Mouse (Mus musculus): Measurements from ENCODE around the gene Pnlip.

Gene Pnlip

GRCm38 (mm10) chr19:58652198-58652597 lies at the start of gene Pnlip:
Gene Pnlip, plus strand, starts transcription at chr19:58652498.
- no peak for DNase-seq

DNA sequence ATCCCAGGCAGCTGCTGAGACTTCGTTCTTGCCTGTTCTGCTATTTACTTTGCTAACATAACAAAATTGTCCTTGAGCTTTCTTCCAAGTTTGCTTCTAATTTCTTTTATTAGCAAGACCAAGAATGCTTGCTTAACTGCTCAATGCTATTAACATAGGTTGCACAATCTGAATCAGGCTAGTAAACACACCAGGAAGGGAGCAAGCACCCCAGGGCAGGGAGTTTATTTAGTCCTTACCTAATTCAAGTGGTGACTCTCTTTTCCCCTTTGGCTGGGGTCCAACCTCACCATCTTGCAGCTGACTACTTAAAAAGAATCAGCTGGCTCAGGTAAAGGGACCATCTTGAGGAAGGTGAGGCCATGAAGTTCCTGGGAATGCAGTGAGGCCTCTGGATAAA lies 42.6 kb upstream of the Pnlip start:
- no peak for DNase-seq

GRCm38 (mm10) chr19:58612745-58613144 lies 39.6 kb upstream of the Pnlip start:
- DNase-seq: no peak

- DNase-seq: no peak
Observed at GRCm38 (mm10) chr19:58616606-58617005, 35.7 kb upstream of the Pnlip start.

DNA sequence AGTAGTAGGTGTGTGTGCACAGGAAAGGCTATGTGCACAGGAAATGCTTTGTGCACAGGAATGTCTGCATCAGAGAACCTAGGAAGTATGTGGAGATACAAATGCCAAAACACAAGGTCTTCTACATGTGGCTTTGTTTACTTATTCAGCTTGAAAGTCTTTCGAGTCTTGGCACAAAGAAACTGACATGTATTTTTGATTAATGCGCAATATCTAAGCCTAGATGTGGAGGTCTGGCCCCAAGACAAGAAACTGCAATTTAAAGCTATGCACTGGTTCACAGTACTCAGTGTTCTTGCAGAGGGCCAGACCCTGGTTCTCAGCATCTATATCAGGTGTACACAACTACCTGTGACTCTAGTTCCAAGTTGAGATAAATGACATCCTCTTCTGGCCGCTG lies 31.6 kb upstream of the Pnlip start:
- no peak for DNase-seq

DNA sequence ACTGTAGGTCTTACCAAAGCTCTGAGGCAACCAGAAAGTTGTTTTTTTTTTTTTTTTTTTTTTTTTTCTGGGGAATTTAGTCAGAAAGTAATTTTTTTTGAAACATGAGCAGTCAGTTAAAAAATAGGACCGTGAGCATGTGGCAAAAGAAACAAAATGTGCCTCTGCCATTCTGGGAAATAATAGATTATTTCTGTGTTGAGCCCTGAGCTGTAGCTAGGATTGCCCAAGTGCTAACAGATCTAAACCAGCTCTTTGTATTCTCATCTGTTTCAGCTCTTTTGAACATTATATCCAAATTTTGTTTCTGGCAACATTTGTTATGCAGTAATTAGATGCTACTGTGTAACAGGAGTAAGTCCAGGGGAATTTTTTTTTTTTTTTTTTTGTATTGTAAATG lies 30.7 kb upstream of the Pnlip start:
- DNase-seq: no peak

- DNase-seq: no peak
Observed at GRCm38 (mm10) chr19:58624799-58625198, 27.5 kb upstream of the Pnlip start.

DNA sequence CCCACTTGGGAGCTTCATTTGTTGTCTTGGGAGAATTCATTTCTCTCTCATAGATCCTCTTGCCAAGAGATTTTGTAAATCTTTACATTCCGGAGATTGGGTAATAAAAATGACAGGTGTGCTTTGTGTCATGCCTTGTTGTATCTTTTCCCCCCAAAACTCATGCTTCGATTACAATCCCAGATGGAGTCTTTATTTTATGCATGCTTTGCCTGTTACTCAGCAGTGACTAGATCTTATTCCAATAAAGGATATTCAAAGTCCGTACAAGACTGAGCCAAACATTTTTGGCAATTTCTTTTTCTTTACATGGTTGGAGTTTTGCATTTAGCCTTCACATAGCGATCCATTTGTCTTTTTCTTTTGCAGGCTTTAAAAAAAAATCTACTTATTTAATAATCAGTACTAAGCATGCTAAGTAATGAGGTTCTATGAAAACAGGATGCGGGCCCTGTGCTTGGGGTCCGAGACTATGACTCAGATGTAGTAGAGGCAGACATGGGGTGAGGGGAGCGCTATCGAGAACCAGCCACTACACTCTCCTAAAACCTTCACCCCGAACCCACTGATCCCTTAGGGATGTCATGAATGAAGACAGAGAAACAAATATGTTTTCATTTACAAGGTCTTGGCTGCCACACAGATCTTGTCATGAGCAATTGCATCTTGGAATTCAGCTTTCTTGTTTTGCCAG lies 26.9 kb upstream of the Pnlip start:
- DNase-seq: no peak

DNA sequence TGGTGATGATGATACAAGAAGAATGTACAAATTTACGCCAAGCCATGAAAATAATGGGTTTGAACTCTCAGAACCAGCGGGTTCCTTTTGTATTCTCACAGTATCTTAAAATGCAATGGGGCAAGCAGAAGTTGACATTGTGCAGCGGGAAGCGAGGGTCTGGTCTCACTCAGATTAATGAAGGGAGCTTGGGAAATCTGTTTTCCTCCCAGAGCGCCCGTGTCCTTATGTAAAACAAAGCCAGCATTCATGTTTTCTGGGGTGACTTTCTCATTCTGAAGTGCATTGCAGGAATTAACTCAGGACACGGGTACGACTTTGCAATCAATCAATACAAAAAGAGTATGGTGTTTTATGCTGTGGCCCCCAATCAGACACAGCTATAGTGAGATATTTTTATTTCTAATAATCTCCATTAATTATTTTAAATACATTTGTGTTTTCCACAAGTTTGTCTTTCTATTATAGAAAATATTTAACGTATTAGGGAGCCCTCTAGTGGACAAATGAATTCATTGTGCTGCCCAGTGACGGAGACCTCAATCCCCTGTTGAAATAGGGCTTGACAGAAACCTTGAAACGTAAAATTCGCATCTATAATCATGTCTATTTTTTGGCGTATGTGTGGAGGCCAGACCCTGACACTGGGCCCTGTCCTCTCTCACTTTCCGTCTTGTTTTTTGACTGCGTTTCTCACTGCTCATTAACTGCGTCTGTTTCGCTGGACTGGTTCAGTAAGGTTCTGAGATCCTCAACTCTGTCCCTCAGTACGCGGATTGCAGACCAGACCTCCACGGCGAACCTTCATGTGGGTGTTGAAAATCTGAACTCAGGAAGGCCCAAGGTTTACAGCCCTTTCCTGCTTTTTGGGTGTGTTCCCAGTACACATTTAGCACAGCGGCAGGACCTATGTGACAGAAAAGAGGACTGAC lies 24.6 kb upstream of the Pnlip start:
- no peak for DNase-seq

DNA sequence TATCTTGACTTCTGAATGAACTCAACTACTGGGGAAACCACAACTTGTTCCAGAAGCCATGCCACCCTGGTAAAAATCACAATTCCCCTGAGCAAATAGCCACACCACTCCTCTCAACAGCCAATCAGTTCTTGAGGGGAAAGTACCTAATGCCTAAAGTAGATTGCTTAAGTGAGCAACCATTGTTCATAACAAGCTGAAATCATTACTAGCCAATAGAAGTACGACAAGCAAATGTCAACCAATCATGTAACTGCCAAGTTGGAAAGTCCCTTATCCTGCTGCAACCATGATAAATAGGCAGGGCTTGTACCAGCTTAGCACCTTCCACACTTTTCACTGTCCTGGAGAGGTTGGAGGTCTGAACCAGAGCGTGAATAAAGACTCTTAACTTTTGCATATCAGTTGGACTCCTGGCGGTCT lies 22.9 kb upstream of the Pnlip start:
- no peak for DNase-seq

GRCm38 (mm10) chr19:58650036-58650435 lies 2.3 kb upstream of the Pnlip start:
- DNase-seq: no peak

DNA sequence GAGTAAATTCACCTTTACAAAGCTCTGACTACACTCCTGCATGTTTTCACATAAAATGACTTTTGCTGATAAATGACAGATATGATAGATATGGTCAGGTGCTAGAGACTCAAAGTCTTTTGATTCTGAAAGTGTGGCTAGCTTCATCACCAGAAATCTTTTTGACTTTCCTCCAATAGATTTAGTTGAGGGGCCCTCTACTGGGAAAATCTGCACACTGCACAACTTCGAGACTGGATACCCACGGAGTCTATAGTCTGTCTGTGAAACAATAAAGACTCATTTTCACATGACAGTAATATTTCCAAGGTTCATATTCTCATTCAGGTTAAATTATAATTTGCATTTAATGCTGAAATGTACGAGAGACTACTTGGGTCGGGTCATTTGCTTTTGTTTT lies 9.8 kb downstream of the Pnlip start:
- no peak for DNase-seq

GRCm38 (mm10) chr19:58663317-58663716 lies 11.0 kb downstream of the Pnlip start:
- DNase-seq: no peak

- DNase-seq: no peak
Observed at GRCm38 (mm10) chr19:58664901-58665300, 12.6 kb downstream of the Pnlip start.

- DNase-seq: no peak
Observed at GRCm38 (mm10) chr19:58674644-58675043, 22.3 kb downstream of the Pnlip start.

- DNase-seq: no peak
Observed at GRCm38 (mm10) chr19:58677117-58677516, 24.8 kb downstream of the Pnlip start.

GRCm38 (mm10) chr19:58688933-58689332 lies 36.6 kb downstream of the Pnlip start:
- no peak for DNase-seq

- DNase-seq: no peak
Observed at GRCm38 (mm10) chr19:58695314-58695713, 43.0 kb downstream of the Pnlip start.

DNA sequence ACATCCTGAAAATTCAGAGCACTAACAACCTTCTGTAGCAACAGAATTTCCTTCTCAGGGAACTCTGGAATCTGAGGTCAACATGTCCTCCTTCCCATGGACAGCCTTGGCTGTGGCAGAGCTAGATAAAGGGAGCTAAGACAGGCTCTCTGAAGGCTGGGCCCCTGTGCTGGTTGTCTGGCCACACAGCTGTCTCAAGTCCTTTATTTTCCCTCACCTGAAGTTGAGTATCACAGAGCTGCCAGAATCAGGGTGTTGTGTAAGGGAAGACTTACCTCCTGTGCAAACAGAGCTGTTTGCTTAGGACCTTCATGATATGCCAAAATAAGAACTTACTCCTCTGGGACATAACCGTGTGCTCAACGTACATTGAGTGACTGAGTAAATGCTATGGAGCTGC lies 43.9 kb downstream of the Pnlip start:
- no peak for DNase-seq

- DNase-seq: peak; percentile 7
Observed at GRCm38 (mm10) chr19:58704556-58704955, 52.3 kb downstream of the Pnlip start.

GRCm38 (mm10) chr19:58708611-58709010 lies 56.3 kb downstream of the Pnlip start:
- DNase-seq: no peak

DNA sequence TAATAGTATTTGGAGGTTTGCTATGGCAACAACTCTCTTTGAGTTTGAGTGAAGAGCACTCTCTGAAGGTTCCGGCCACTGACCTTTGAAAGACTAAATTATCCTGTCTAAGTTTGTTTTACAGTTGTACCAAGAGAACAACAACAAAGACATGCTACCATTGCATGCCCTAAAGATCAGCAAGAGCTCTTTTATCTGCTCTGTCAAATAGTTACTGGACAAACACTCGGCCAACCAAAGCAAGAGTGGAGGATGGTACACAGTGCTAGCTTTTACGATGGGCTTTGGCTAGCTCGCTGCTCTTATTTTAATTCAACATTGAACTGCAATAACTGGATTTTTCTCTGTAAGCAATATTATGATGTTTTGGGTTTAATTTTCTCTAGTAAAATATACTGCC lies 65.6 kb downstream of the Pnlip start:
- DNase-seq: no peak

- DNase-seq: no peak
Observed at GRCm38 (mm10) chr19:58720439-58720838, 68.1 kb downstream of the Pnlip start.

- DNase-seq: no peak
Observed at GRCm38 (mm10) chr19:58726551-58726950, 74.3 kb downstream of the Pnlip start.

Data from right cerebral cortex, postnatal 25 days (tissue).